Mouse (Mus musculus) neural tube, embryonic 12.5 days (tissue): ENCODE measurements at regions not wholly inside any gene's neighbourhood (a gene's known extent, or its start where the extent isn't known, plus 50 kb on each side); places are given as distances from the start of the nearest gene placed in this dataset.

ENCODE experiments used
- ATAC-seq: fragments of 200-750 bp; cut with Nextera tagmentation; 2 replicates; pipeline ENCODE4 v1.8.0; 2017; ENCODE audit warnings: low read depth, mild to moderate bottlenecking, moderate TSS enrichment, moderate library complexity; ENCODE audit not compliant: low FRiP score
- H3K27ac ChIP-seq: fragments of 300-500 bp; sonication (generic); 2 replicates; pipeline ENCODE4 v1.5.1; 2016
- H3K27me3 ChIP-seq: fragments of 300-500 bp; sonication (generic); replicated peaks from 2 replicates; pipeline ENCODE4 v1.6.1; 2016; ENCODE audit warnings: mild to moderate bottlenecking
- H3K36me3 ChIP-seq: fragments of 300-500 bp; sonication (generic); 2 replicates; pipeline ENCODE4 v1.6.1; 2016; ENCODE audit warnings: mild to moderate bottlenecking
- H3K4me1 ChIP-seq: fragments of 300-500 bp; sonication (generic); 2 replicates; pipeline ENCODE4 v1.6.1; 2016
- H3K4me2 ChIP-seq: fragments of 300-500 bp; sonication (generic); replicated peaks from 2 replicates; pipeline ENCODE4 v1.6.1; 2016; ENCODE audit warnings: mild to moderate bottlenecking
- H3K4me3 ChIP-seq: fragments of 300-500 bp; sonication (generic); 2 replicates; pipeline ENCODE4 v1.5.1; 2016
- H3K9ac ChIP-seq: fragments of 300-500 bp; sonication (generic); 2 replicates; pipeline ENCODE4 v1.6.1; 2016; ENCODE audit warnings: mild to moderate bottlenecking
- H3K9me3 ChIP-seq: fragments of 300-500 bp; sonication (generic); 2 replicates; pipeline ENCODE4 v1.6.1; 2016; ENCODE audit warnings: mild to moderate bottlenecking
- WGBS: fragments of 180-500 bp; shearing (Covaris S2); methylation state at CpG from one replicate; pipeline ENCODE4 v1.1.7; 2016; 5-methylcytosine and 5-hydroxymethylcytosine counted together

DNA sequence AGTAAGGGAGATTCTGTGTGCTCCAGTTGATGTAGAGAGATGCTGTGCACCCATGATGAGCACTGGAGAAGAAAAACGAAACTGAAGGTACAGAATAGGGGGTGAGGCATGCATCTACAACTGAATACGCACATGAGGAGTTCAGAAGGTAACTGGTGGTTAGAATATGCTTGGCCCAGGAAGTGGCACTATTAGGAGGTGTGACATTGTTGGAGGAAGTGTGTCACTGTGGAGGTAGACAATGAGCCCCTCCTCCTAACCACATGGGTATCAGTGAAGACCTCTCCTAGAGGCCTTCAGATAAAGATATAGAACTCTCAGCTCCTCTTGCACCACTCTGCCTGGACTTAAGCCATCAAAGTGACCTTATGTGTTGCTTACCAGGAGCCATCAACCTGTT is 243.9 kb downstream of the En1 start:
- no peak overlapping the region for H3K27ac ChIP-seq
- H3K9me3 ChIP-seq, result no peaks in the 10 kb centered on the region
- H3K27me3 ChIP-seq, result no peaks in the 10 kb centered on the region
- H3K36me3 ChIP-seq, result no peaks in the 10 kb centered on the region
- no peaks in the 10 kb centered on the region for H3K4me1 ChIP-seq
- H3K4me3 ChIP-seq, result no peak overlapping the region
- no peak for ATAC-seq
- no peak overlapping the region for H3K9ac ChIP-seq
- 81% methylated on average over 2 of the region's 2 CpGs for WGBS
- no peak overlapping the region for H3K4me2 ChIP-seq

DNA sequence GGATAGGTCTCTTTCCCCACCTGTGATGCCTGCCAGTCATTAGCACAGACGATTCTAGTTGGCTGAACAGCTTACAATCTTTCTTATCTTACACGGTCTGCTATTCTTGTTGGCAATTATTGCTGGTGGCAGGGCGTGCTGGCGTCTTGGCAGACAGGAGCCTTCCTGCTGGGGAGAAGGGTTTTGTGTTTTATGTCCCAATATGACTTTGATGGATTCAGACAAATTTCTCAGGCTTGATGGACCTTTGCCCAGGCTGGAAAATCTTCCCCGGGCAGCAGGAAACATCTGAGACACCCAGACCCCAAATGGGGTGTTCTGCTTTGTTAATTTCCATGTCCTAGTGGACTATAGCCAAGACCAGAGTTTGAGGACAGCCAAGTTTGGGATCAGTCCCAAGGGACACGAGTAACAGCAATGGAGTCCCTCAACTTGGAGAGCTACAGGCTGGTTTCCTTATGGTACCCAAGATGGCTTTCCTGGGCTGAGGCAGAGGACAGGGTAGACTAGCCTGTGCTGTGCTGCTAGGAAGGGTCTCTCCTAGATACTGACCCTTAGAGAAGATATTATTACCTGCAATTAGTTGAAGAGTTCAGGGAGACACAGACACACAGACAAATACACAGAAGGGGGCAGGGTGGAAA is 249.8 kb downstream of the En1 start:
- Histone ChIP-seq H3K9me3 (no peaks in the 10 kb centered on the region), H3K27me3 (no peaks in the 10 kb centered on the region), H3K4me2 (no peak overlapping the region), H3K4me3 (no peak overlapping the region), H3K27ac (no peak overlapping the region), H3K4me1 (no peaks in the 10 kb centered on the region), H3K36me3 (no peaks in the 10 kb centered on the region), H3K9ac (no peak overlapping the region)
- ATAC-seq, result no peak
- WGBS, result 77% methylated on average over 6 of the region's 6 CpGs

DNA sequence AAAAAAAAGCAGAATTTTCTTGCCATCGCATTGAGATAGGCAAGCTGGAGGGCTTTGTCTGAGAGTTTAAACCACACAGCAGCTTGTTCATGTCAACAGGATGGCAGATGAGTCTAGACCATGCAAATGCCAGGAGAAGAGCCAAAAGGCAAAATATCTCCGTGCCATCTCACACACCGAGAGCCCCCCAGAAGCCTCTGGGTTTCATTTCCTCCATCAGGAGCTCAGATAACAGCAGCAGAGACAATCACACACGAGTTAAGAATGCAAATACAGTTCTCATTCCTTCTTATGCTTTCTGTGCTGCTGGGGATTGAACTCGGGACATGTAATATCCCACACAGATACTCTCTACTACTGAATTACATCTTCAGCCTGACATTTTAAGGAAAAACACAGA is 255.3 kb downstream of the En1 start:
- no peak overlapping the region for H3K4me2 ChIP-seq
- H3K4me3 ChIP-seq, result no peak overlapping the region
- H3K36me3 ChIP-seq, result no peaks in the 10 kb centered on the region
- no peaks in the 10 kb centered on the region for H3K4me1 ChIP-seq
- no peak for ATAC-seq
- no peaks in the 10 kb centered on the region for H3K27me3 ChIP-seq
- WGBS, result 75% methylated on average over 5 of the region's 5 CpGs
- H3K9me3 ChIP-seq, result no peaks in the 10 kb centered on the region
- no peak overlapping the region for H3K27ac ChIP-seq
- no peak overlapping the region for H3K9ac ChIP-seq

DNA sequence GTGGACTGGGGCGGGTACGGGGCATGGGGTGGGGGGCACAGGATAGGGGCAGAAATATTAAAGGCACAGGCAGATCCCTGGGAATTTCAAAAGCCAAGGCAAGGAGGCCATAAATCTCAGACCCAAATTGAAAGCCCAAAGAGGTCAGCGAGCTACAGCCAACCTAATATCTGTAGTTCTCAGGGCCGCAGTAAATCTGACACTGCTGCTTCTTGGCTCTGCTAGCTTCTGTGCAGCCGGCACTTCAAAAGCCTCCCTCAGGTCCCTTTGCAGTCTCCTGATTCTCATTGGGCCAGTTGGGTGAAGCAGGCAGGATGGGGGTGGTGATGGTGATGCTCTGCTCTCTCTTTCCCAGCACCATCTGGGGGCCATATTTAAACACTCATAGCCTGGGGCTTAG is 257.3 kb downstream of the En1 start:
- H3K27me3 ChIP-seq, result no peaks in the 10 kb centered on the region
- WGBS, result 26% methylated on average over 5 of the region's 5 CpGs
- no peak overlapping the region for H3K9ac ChIP-seq
- ATAC-seq, result peak; percentile 33; the same call in 1 of the 2 replicates
- H3K4me1 ChIP-seq, result no peaks in the 10 kb centered on the region
- no peak overlapping the region for H3K4me3 ChIP-seq
- 0 out of 2 replicates have a peak overlapping the region, but pooled peaks have one; percentile 1 for H3K4me2 ChIP-seq
- no peaks in the 10 kb centered on the region for H3K36me3 ChIP-seq
- no peak overlapping the region for H3K27ac ChIP-seq
- H3K9me3 ChIP-seq, result no peaks in the 10 kb centered on the region

DNA sequence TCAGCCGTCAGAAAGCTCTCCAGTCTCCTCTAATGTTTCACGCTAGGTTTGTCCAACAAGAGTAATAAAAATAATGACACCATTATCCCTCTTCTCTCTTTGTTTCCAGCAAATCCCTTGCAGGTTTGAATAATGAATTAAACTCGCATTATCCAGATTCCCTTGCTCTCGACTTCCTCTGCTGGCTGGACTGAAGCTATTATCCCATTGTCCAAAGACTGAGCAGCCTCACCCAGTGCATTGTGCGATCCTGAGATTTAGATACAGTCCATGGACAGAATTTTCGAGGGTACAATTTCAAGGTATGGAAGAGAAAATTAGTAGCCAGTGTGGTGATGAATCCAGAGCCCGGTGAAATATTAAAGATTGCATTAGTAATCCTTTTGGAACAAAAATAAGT is 270.3 kb downstream of the En1 start:
- Histone ChIP-seq H3K27me3 (no peaks in the 10 kb centered on the region), H3K4me1 (no peaks in the 10 kb centered on the region), H3K27ac (no peak overlapping the region), H3K4me2 (no peak overlapping the region), H3K9me3 (no peaks in the 10 kb centered on the region), H3K9ac (no peak overlapping the region), H3K4me3 (no peak overlapping the region), H3K36me3 (no peaks in the 10 kb centered on the region)
- ATAC-seq, result no peak
- 45% methylated on average over 7 of the region's 7 CpGs for WGBS

DNA sequence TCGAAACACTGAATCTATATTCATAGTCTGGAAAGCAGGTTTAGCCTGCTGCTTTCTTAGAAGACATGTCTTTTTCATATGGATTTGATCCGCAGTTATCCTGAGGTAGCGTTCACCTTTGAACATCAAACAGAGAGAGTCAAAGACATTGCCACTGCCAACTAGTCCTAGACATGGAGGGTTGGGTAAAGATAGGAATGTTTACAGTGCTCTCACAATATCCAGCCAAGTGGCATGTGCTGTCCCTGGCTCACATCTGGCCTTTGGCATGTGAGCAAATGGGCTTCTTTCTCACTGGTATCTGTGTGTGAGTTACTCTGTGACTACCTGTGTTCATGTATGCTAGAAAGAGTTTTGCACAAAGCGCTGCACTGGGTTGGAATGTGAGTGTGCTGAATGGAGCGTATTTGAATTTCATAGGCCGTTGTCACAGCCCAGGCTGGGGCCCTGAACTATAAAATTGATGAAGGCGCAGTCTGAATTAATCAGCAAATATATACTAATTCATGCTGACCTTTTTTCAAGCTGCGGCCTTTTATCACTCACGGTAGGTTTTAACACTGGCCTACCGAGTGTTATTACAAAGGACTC is 280.8 kb downstream of the En1 start:
- no peaks in the 10 kb centered on the region for H3K27me3 ChIP-seq
- WGBS, result 65% methylated on average over 10 of the region's 10 CpGs
- ATAC-seq, result no peak
- H3K36me3 ChIP-seq, result no peaks in the 10 kb centered on the region
- H3K9ac ChIP-seq, result no peak overlapping the region
- H3K4me3 ChIP-seq, result no peak overlapping the region
- H3K9me3 ChIP-seq, result no peaks in the 10 kb centered on the region
- 0 out of 2 replicates have a peak, but pooled peaks cover 8% of the 10 kb centered on the region for H3K4me1 ChIP-seq
- H3K27ac ChIP-seq, result no peak overlapping the region
- no peak overlapping the region for H3K4me2 ChIP-seq

DNA sequence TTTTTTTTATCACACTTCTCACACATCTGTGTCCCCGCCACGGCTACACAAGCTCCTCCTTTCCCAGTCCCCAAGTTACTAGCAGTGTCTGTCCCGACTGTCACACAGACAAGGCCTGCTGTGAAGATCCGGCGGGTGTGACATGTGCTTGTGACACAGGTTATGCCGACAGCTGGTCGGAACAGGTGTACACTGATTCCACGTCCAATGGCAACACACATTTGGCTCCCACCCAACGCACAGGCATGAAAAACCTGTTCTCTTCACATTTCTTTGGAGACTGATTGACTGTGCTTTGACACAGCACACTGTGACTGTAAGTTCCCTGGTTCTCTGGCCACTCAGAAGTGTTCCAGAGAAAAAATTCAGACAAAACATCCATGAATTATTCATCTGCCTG is 281.4 kb downstream of the En1 start:
- 0 out of 2 replicates have a peak, but pooled peaks cover 8% of the 10 kb centered on the region for H3K4me1 ChIP-seq
- H3K27ac ChIP-seq, result no peak overlapping the region
- no peak for ATAC-seq
- no peak overlapping the region for H3K9ac ChIP-seq
- no peaks in the 10 kb centered on the region for H3K36me3 ChIP-seq
- H3K27me3 ChIP-seq, result no peaks in the 10 kb centered on the region
- no peaks in the 10 kb centered on the region for H3K9me3 ChIP-seq
- WGBS, result 60% methylated on average over 9 of the region's 9 CpGs
- H3K4me3 ChIP-seq, result no peak overlapping the region
- no peak overlapping the region for H3K4me2 ChIP-seq

DNA sequence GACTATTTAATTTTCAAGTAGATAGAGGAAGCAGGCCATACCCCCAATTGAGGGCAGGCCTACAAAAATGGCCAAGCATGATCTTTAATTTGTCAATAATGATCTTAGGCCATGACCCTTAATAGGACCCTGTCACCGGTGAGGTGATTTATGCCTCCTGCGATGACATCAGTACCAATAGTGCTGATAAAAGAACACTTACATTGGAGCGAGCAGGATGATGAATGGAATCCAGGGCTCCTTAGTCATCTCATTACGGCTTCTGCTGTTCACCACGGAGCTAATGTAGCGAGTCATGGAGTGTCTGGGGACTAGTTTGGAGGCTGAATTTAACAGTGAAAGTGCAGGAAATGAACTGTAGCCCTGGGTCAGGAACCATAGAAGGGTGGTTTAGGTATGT is 308.6 kb downstream of the En1 start:
- H3K4me3 ChIP-seq, result no peak overlapping the region
- 48% methylated on average over 6 of the region's 6 CpGs for WGBS
- no peaks in the 10 kb centered on the region for H3K27me3 ChIP-seq
- no peak overlapping the region for H3K4me2 ChIP-seq
- no peaks in the 10 kb centered on the region for H3K36me3 ChIP-seq
- H3K27ac ChIP-seq, result no peak overlapping the region
- 0 out of 2 replicates have a peak, but pooled peaks cover 9% of the 10 kb centered on the region for H3K4me1 ChIP-seq
- no peaks in the 10 kb centered on the region for H3K9me3 ChIP-seq
- H3K9ac ChIP-seq, result no peak overlapping the region
- peak; percentile 59; the same call in 1 of the 2 replicates for ATAC-seq

- Histone ChIP-seq H3K9ac (no peak overlapping the region), H3K4me2 (no peak overlapping the region), H3K36me3 (no peaks in the 10 kb centered on the region), H3K4me1 (0 out of 2 replicates have a peak, but pooled peaks cover 9% of the 10 kb centered on the region), H3K4me3 (no peak overlapping the region), H3K27ac (no peak overlapping the region), H3K9me3 (no peaks in the 10 kb centered on the region), H3K27me3 (no peaks in the 10 kb centered on the region)
- 19% methylated on average over 8 of the region's 8 CpGs for WGBS
- ATAC-seq, result peak; percentile 80
These were observed 309.9 kb downstream of the En1 start for GRCm38 (mm10) chr1:120911962-120912670.

- no peaks in the 10 kb centered on the region for H3K36me3 ChIP-seq
- ATAC-seq, result no peak
- H3K27ac ChIP-seq, result no peak overlapping the region
- WGBS, result 91% methylated on average over 3 of the region's 3 CpGs
- no peaks in the 10 kb centered on the region for H3K4me1 ChIP-seq
- no peaks in the 10 kb centered on the region for H3K9me3 ChIP-seq
- H3K4me2 ChIP-seq, result no peak overlapping the region
- no peaks in the 10 kb centered on the region for H3K27me3 ChIP-seq
- H3K4me3 ChIP-seq, result no peak overlapping the region
- no peak overlapping the region for H3K9ac ChIP-seq
These were observed 319.3 kb downstream of the En1 start for GRCm38 (mm10) chr1:120921540-120921939.

DNA sequence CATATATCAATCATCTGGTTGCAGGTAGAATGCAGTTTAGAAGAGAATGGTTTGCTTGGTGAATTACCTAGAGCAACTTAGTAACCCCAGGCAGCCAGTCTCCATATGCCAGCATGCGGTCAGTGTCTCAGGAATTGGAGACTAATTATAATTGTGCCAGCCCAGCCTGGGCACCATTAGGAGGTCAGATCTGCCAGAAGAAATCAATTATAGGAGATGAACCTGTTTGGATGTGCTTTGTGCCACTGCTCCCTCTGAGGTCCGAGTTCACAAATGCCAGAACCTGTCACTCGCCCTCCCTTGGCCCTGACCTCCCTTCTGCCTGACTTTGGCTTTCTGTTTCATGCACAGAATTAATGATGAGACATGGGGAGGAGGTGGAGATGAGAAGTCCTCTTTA is 323.1 kb downstream of the En1 start:
- ATAC-seq, result no peak
- H3K27ac ChIP-seq, result no peak overlapping the region
- no peak overlapping the region for H3K9ac ChIP-seq
- H3K4me2 ChIP-seq, result no peak overlapping the region
- 84% methylated on average over 3 of the region's 3 CpGs for WGBS
- no peaks in the 10 kb centered on the region for H3K4me1 ChIP-seq
- no peaks in the 10 kb centered on the region for H3K27me3 ChIP-seq
- no peaks in the 10 kb centered on the region for H3K9me3 ChIP-seq
- H3K4me3 ChIP-seq, result no peak overlapping the region
- no peaks in the 10 kb centered on the region for H3K36me3 ChIP-seq

DNA sequence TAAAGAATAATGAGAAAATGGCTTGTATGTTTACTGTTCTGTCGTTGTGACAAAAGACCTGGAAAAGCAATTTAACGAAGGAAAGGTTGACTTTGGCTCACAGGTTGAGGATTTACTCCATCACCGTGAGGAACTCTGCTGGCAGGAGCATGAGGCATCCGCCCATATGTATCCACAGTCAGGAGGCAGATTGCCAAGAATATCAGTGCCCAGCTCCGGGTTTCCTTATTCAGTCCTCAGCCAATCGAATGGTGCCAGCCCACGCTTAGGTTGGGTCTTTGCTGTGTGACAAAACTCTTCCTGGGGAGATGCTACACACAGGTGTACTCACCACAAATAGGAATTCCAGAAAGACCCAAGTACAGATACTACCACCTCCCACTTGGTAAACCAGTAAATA is 327.9 kb downstream of the En1 start:
- Histone ChIP-seq H3K36me3 (no peaks in the 10 kb centered on the region), H3K4me1 (no peaks in the 10 kb centered on the region), H3K4me3 (no peak overlapping the region), H3K4me2 (no peak overlapping the region), H3K27me3 (no peaks in the 10 kb centered on the region), H3K27ac (no peak overlapping the region), H3K9ac (no peak overlapping the region), H3K9me3 (no peaks in the 10 kb centered on the region)
- ATAC-seq, result no peak
- 91% methylated on average over 7 of the region's 7 CpGs for WGBS
